Mouse (Mus musculus) ovary, postnatal 14 days (tissue): ENCODE data around the gene Pusl1.

Source experiments
- DNase-seq: peaks from one replicate; pipeline ENCODE4 v3.0.0; 2022; ENCODE audit warnings: low spot score

The Pusl1 gene

GRCm38 (mm10) chr4:155891551-155892001 is at the start of gene Pusl1, which contains the start of gene Acap3:
TSS of gene Pusl1 (minus strand) at chr4:155891781.
TSS of gene Acap3 (plus strand) at chr4:155891822.
- DNase-seq: peak; percentile 95

DNA sequence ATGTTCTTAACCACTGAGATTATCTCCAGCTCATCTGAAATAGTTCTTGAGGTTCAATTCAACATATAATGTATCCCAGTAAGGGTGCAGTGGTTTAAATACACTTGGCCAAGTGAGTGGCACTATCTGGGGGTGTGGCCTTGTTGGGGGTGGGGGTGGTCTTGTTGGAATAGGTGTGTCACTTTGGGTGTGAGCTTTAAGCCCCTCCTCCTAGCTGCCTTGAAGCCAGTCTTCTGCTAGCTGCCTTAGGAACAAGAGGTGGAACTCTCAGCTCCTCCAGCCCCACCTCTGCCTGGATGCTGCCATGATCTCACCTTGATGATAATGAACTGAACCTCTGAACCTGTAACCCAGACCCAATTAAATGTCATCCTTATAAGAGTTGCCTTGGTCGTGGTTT is 40.5 kb upstream of the Pusl1 start:
- DNase-seq: no peak

- no peak for DNase-seq
These were observed 17.2 kb upstream of the Pusl1 start for GRCm38 (mm10) chr4:155908751-155909150.

DNA sequence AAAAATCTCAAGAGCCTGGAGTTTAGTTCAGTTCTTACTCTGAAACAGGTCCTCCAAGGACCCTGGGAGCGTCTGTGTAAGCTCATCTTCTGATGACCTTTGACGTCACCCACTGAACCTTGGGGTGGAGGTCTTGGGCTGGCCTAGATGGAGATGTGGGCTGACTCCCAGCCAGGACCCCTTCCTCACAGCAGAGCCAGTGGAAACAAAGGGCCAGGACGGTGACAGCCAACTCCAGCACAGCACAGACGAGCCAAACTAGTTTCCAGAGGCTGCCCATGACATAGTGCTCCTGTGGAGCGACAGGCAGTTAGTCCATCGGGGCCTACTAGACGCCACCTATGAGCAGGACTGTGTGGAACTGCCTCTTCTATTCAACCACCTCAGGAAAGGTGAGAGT is 16.7 kb upstream of the Pusl1 start:
- DNase-seq: no peak

DNA sequence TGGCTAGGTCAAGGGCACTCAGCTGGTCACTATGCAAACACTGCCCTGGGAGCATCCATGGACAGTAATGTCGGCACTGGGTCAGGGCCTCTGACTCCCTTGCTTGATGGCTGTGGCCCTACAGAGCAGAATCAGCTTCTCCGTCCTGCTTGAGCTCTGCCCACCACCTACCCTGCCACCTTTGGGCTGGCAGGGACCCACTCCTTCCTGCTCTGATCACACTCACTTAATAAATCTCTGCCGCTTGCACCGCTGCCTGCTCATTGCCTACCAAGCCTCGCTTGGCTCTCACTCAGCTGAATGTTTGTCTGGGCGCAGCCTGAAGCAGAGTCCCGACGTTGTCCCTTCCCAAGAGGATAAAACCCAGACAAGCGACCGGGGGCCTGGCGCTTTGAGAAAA is 15.4 kb upstream of the Pusl1 start:
- no peak for DNase-seq

GRCm38 (mm10) chr4:155906125-155906524 is 14.5 kb upstream of the Pusl1 start:
- DNase-seq: no peak

DNA sequence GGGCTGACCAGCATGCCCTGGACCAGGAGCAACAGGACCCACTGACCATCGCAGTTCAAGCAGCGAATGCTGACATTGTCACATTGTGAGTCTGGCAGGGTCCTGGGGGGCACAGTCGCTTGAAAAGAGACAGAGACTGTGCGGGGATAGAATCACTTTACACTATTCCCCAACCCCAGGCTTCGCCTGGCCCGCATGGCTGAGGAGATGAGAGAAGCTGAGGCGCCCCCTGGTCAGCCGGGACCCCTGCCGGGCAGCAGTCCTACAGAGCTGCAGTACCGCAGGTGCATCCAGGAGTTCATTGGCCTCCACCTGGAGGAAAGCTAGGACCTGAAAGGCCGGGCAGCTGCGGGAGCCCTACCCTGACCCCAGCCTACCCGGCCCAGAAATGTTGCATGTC is 14.1 kb upstream of the Pusl1 start:
- DNase-seq: no peak

- DNase-seq: no peak
These were observed 12.9 kb upstream of the Pusl1 start for GRCm38 (mm10) chr4:155904318-155905102.

DNA sequence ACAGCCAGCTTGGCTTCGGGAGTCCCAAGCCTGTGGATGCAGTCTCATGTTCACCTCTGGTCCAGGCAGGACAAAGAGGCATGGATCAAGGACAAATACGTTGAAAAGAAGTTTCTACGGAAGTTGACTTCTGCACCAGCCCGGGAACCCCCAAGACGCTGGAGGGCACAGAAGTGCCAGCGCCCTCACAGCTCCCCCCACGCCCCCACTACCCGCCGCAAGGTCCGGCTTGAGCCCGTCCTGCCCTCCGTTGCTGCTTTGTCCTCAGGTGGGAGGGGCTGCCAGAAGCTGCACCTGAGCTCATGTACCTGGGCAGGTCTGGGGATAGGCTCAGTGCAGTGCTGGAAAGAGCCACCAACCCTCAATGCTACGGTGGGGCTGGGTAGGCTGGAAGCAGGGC is 11.7 kb upstream of the Pusl1 start:
- no peak for DNase-seq

- no peak for DNase-seq
These were observed 9.6 kb upstream of the Pusl1 start for GRCm38 (mm10) chr4:155901205-155901604.

- DNase-seq: no peak
These were observed 7.8 kb upstream of the Pusl1 start for GRCm38 (mm10) chr4:155899355-155899754.

DNA sequence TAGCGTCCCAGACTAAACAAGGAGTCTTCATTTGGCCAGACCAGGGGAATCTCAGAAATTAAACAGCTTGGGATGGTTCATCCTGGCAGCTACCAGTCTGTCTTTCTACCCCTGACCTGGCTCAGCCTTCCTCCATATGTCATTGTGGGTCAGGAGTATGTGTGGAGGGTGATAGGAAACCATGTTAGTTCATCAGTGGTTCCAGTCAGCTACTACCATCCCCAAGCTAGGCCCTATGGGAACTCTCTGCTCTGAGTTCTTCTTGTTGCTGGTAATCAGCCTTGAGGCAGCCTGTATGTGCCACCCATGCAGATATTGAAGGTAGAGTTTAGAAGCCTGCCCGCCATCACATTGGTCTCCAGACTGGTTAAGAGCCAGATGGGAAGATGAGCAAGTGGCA is 6.7 kb upstream of the Pusl1 start:
- DNase-seq: no peak

DNA sequence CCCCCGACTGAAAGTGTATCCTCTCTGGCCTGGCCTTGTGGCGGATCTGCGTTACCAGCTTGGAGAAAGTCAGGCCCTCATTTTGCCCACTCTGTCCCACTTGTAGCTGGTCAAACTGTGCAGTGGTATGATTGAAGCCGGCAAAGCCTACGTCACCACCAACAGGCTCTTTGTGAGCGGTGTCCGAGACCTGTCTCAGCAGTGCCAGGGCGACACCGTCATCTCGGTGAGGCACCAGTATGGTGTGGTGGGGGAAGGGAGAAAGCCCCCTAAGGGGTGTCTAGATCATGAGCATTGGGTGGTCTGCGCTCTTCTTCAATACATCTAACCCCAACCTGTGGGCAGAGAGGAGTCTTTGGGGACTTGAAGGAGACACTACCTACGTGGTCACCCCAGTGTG is 4.9 kb upstream of the Pusl1 start:
- no peak for DNase-seq

- DNase-seq: no peak
These were observed 4.2 kb upstream of the Pusl1 start for GRCm38 (mm10) chr4:155895826-155896225.

DNA sequence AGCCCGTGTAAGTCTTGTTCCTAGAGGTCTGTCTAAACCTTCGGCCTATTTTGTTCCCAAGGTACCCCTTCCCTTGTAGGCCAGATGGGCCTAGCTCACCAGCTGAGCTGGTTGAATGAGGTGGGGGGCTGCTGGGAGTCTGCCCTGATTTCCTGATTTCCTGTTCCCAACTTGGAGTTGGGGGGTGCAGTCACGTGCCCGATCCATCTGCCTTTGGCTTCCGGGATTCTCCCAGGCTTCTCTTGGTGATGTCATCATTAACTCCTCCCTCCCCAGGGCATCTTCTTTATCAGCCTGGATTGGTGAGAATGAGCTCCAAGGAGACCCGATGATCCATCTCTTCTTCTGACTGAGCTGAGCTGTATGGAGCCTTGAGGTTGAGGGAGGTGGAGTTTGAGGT is 3.6 kb upstream of the Pusl1 start:
- DNase-seq: no peak

- peak; percentile 48 for DNase-seq
These were observed 2.8 kb upstream of the Pusl1 start for GRCm38 (mm10) chr4:155894311-155894881.

- no peak for DNase-seq
These were observed 1.7 kb upstream of the Pusl1 start for GRCm38 (mm10) chr4:155893212-155893690.

DNA sequence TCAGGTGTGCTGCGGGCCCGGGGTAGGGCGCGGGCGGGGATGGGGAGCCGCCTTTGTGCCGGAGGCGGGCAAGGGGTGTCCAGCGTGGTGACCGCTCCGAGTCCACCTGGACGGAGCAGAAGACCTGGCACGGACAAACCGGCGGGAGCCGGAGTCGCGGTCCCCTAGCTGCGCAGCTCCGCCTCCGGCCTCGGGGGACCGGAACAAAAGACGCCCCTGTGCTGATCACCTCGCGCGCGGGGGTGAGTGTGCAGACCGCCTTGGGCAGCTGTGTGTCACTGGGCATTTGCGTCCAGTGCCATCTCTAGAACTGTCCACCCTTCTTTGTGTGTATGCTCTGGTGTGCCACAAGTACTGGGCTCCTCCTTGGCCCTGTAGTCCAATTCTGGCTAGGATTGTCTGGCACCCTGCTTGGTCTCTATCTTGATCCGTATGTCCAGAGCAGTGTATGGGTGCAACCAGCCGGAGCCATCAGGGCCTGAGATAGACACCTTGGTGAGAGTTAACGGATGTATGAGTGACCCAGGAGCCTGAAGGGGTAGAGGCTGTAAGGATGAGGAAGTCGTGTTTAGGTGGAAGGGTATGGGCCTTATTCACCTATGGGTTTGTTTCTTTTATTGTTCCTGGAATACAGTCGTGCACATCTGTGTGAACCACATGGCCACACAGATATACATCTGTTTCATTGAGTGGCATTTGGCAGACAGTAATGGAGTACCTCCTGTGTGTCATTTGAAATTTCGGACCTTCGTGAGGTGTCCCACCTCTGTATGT is 1.0 kb upstream of the Pusl1 start:
- no peak for DNase-seq

GRCm38 (mm10) chr4:155892017-155892416 is 436 bp upstream of the Pusl1 start:
- peak; percentile 73 for DNase-seq

GRCm38 (mm10) chr4:155891011-155891471 is 540 bp downstream of the Pusl1 start:
- no peak for DNase-seq

DNA sequence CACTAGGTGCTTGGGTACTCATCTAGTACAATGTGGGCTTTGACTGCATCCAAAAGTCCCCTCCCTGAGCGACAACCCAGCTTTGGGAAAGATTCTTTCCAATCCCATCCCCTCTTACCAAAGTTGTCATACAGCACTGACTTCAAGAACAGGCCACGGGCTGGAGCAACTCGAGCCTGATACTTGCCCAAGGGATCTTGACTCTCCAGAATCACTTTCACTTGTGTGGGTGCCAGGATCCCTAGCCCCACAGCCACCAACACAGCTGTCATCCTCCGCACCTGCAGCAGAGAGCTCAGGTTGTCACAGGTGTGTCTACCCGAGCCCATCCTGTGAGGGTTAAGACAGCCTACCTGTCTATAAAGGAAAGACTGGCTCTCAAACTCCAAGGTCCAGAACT is 2.3 kb downstream of the Pusl1 start:
- DNase-seq: no peak

- DNase-seq: no peak
These were observed 3.4 kb downstream of the Pusl1 start for GRCm38 (mm10) chr4:155888181-155888580.

DNA sequence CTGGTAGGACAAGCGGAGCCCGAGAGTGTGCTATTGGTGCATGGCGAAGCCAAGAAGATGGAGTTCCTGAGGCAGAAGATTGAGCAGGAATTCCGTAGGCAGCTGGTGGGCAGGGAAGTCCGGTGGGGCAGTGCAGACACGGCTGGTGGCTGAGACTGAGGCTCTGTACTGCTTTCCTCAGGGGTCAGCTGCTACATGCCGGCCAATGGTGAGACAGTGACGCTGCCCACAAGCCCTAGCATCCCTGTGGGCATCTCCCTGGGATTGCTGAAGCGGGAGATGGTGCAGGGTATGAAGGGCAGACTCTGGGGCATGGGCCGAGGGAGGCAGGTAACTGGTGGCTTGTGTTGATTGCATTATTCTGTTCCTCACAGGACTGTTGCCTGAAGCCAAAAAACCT is 3.9 kb downstream of the Pusl1 start:
- DNase-seq: no peak
